Mouse (Mus musculus): Measurements from ENCODE around the gene Thnsl2. TPM values are rescaled to one million over a fixed set of nuclear protein-coding genes. Genes with fewer than 3 reads are reported as not detected.

Gene Thnsl2
- polyA plus RNA-seq, 2 experiments = 4.7 to 11.8 TPM

DNA sequence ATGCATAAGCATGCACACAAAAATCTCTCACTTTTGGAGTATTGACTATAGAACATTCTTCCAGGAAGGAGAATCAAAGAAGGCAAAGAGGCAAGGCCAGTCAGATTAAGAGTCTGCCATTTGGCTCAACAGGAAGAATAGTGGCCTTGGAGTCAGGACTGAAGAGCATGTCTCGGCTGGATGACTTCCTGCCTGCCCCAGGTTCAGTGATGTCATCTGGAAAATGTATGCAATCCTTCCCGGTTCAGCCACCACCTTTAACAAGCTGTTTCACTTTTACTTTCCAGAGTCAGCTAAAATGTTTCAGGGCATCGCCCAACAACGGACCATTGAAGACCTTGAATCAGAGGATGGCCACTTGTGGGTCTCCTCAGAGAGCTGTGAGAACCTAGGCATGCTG, 55.2 kb downstream of the Thnsl2 start:
- Histone ChIP-seq H3K27me3 (ENCODE audit: control insufficient read depth, insufficient read depth, low read length) (no peaks in the 10 kb centered on the region), H3K9me3 (ENCODE audit: control insufficient read depth, low read length) (no peaks in the 10 kb centered on the region), H3K27ac (no peak overlapping the region), H3K4me2 (ENCODE audit: low read depth) (no peak overlapping the region), H3K9ac (replicated peaks) (no peak overlapping the region), H3K36me3 (replicated peaks; ENCODE audit: control insufficient read depth, insufficient read depth, low read depth) (no peaks in the 10 kb centered on the region), H3K4me1 (replicated peaks; ENCODE audit: control insufficient read depth in 2 of 2, insufficient read depth in 2 of 2, low read length in 1 of 2) (no peaks in the 10 kb centered on the region), H3K4me3 (ENCODE audit: insufficient read depth in 1 of 2, low read depth in 2 of 2, low read length in 2 of 2) (no peak overlapping the region)
- ATAC-seq (ENCODE audit: insufficient read depth) = no peak
- DNase-seq (ENCODE audit: low read depth in 3 of 3, low spot score in 3 of 3) = no peak
- TF ChIP-seq CTCF (IDR thresholded peaks at IDR 0.05; ENCODE audit: low read depth) (no peak), EP300 (IDR thresholded peaks at IDR 0.05; ENCODE audit: low read depth) (no peak)
- 36% methylated on average over 4 of the region's 4 CpGs for WGBS (ENCODE audit: insufficient replicate concordance)

DNA sequence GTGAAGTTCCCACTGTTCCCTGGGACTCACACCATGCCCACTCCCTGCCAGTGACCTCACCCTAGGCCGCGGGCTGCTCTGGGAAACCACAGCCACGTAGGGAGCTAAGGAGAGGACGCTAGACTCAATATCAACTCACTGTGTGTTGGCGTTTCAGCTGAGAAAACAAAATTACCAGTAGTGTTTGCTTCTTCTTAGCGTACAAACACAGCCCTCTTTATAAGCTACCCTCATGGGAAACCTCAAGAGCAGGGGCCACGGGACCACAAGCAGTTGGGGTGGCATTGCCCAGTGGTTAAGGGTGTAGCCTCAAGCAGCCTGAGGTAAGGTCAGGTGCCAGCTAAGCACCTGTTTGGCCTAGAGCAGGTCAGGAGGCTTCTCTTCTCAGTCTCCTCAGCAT, 60.8 kb downstream of the Thnsl2 start:
- Histone ChIP-seq H3K9ac (replicated peaks) (no peak overlapping the region), H3K27ac (no peak overlapping the region), H3K36me3 (replicated peaks; ENCODE audit: control insufficient read depth, insufficient read depth, low read depth) (no peaks in the 10 kb centered on the region), H3K27me3 (ENCODE audit: control insufficient read depth, insufficient read depth, low read length) (no peaks in the 10 kb centered on the region), H3K4me2 (ENCODE audit: low read depth) (no peak overlapping the region), H3K4me1 (replicated peaks; ENCODE audit: control insufficient read depth in 2 of 2, insufficient read depth in 2 of 2, low read length in 1 of 2) (no peaks in the 10 kb centered on the region), H3K4me3 (ENCODE audit: insufficient read depth in 1 of 2, low read depth in 2 of 2, low read length in 2 of 2) (no peak overlapping the region), H3K9me3 (ENCODE audit: control insufficient read depth, low read length) (no peaks in the 10 kb centered on the region)
- TF ChIP-seq EP300 (IDR thresholded peaks at IDR 0.05; ENCODE audit: low read depth) = no peak
- no peak for TF ChIP-seq CTCF (IDR thresholded peaks at IDR 0.05; ENCODE audit: low read depth)
- ATAC-seq (ENCODE audit: insufficient read depth) (no peak), DNase-seq (ENCODE audit: low read depth in 3 of 3, low spot score in 3 of 3) (no peak)
- 61% methylated on average over 7 of the region's 7 CpGs for WGBS (ENCODE audit: insufficient replicate concordance)

GRCm38 (mm10) chr6:71082084-71082483, 62.2 kb downstream of the Thnsl2 start:
- H3K4me2 ChIP-seq (ENCODE audit: low read depth) = no peak overlapping the region
- ATAC-seq (ENCODE audit: insufficient read depth) = no peak
- no peaks in the 10 kb centered on the region for H3K4me1 ChIP-seq (replicated peaks; ENCODE audit: control insufficient read depth in 2 of 2, insufficient read depth in 2 of 2, low read length in 1 of 2)
- no peaks in the 10 kb centered on the region for H3K9me3 ChIP-seq (ENCODE audit: control insufficient read depth, low read length)
- H3K27ac ChIP-seq = no peak overlapping the region
- DNase-seq (ENCODE audit: low read depth in 3 of 3, low spot score in 3 of 3) = no peak
- no peaks in the 10 kb centered on the region for H3K27me3 ChIP-seq (ENCODE audit: control insufficient read depth, insufficient read depth, low read length)
- WGBS (ENCODE audit: insufficient replicate concordance) = 65% methylated on average over 11 of the region's 11 CpGs
- TF ChIP-seq CTCF (IDR thresholded peaks at IDR 0.05; ENCODE audit: low read depth) (no peak), EP300 (IDR thresholded peaks at IDR 0.05; ENCODE audit: low read depth) (no peak)
- no peaks in the 10 kb centered on the region for H3K36me3 ChIP-seq (replicated peaks; ENCODE audit: control insufficient read depth, insufficient read depth, low read depth)
- no peak overlapping the region for H3K4me3 ChIP-seq (ENCODE audit: insufficient read depth in 1 of 2, low read depth in 2 of 2, low read length in 2 of 2)
- no peak overlapping the region for H3K9ac ChIP-seq (replicated peaks)

DNA sequence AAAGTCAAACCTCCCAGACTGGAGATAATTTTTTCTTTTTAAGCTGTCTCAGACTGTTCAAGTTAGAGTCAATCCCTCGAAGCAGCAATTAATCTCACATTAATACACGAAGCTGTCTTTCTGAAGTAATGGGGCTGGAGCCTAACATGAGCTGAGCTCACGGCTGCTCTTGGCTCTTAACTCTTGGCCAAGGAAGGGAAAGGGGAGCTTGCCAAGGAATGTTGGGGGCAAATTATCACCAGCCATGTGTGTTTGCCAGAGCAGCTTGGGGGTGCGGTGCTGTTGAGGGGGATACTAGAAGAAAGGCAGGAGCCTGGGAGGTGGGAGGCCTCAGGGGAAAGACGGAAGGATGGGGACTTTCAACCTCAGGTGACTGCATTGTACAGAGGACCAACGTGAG, 63.0 kb downstream of the Thnsl2 start:
- H3K27ac ChIP-seq = no peak overlapping the region
- H3K36me3 ChIP-seq (replicated peaks; ENCODE audit: control insufficient read depth, insufficient read depth, low read depth) = no peaks in the 10 kb centered on the region
- H3K9ac ChIP-seq (replicated peaks) = no peak overlapping the region
- no peak overlapping the region for H3K4me3 ChIP-seq (ENCODE audit: insufficient read depth in 1 of 2, low read depth in 2 of 2, low read length in 2 of 2)
- DNase-seq (ENCODE audit: low read depth in 3 of 3, low spot score in 3 of 3) (no peak), ATAC-seq (ENCODE audit: insufficient read depth) (no peak)
- no peak for TF ChIP-seq EP300 (IDR thresholded peaks at IDR 0.05; ENCODE audit: low read depth)
- TF ChIP-seq CTCF (IDR thresholded peaks at IDR 0.05; ENCODE audit: low read depth) = no peak
- no peaks in the 10 kb centered on the region for H3K4me1 ChIP-seq (replicated peaks; ENCODE audit: control insufficient read depth in 2 of 2, insufficient read depth in 2 of 2, low read length in 1 of 2)
- no peaks in the 10 kb centered on the region for H3K9me3 ChIP-seq (ENCODE audit: control insufficient read depth, low read length)
- no peak overlapping the region for H3K4me2 ChIP-seq (ENCODE audit: low read depth)
- 65% methylated on average over 6 of the region's 6 CpGs for WGBS (ENCODE audit: insufficient replicate concordance)
- H3K27me3 ChIP-seq (ENCODE audit: control insufficient read depth, insufficient read depth, low read length) = no peaks in the 10 kb centered on the region

Other genes starting within 250 kb of the Thnsl2 start
- not detected in 2 replicates for gene Tex37, start 225.5 kb downstream of the Thnsl2 start, polyA plus RNA-seq (2012; rRNA removed)
- gene Tex37, start 225.5 kb downstream of the Thnsl2 start, polyA plus RNA-seq (2014; fragmentation: Nextera tagmentation; extraction: Ambion mirVana) = not detected in 2 replicates
- not detected in 2 replicates for gene Foxi3, start 187.9 kb downstream of the Thnsl2 start, polyA plus RNA-seq (2012; rRNA removed)
- gene Foxi3, start 187.9 kb downstream of the Thnsl2 start, polyA plus RNA-seq (2014; fragmentation: Nextera tagmentation; extraction: Ambion mirVana) = not detected in 2 replicates
- 84.6 and 179 TPM in 2 replicates for gene Fabp1, start 55.4 kb upstream of the Thnsl2 start, polyA plus RNA-seq (2012; rRNA removed)
- gene Fabp1, start 55.4 kb upstream of the Thnsl2 start, polyA plus RNA-seq (2014; fragmentation: Nextera tagmentation; extraction: Ambion mirVana) = 356 and 360 TPM in 2 replicates
- 7.6 and 11.1 TPM in 2 replicates for gene Krcc1, start 127.2 kb upstream of the Thnsl2 start, polyA plus RNA-seq (2012; rRNA removed)
- gene Krcc1, start 127.2 kb upstream of the Thnsl2 start, polyA plus RNA-seq (2014; fragmentation: Nextera tagmentation; extraction: Ambion mirVana) = 23.0 and 26.4 TPM in 2 replicates
- 0.04 and 0.08 TPM in 2 replicates for gene Smyd1, start 177.8 kb upstream of the Thnsl2 start, polyA plus RNA-seq (2012; rRNA removed)
- gene Smyd1, start 177.8 kb upstream of the Thnsl2 start, polyA plus RNA-seq (2014; fragmentation: Nextera tagmentation; extraction: Ambion mirVana) = 0.11 TPM in 1 of 2 replicates, not detected in the other
- not detected in 2 replicates for gene Cd8b1, start 178.3 kb upstream of the Thnsl2 start, polyA plus RNA-seq (2012; rRNA removed)
- gene Cd8b1, start 178.3 kb upstream of the Thnsl2 start, polyA plus RNA-seq (2014; fragmentation: Nextera tagmentation; extraction: Ambion mirVana) = not detected in 2 replicates
- gene Cd8a, start 229.0 kb upstream of the Thnsl2 start, polyA plus RNA-seq (2012; rRNA removed) = not detected in 2 replicates
- gene Cd8a, start 229.0 kb upstream of the Thnsl2 start, polyA plus RNA-seq (2014; fragmentation: Nextera tagmentation; extraction: Ambion mirVana) = not detected in 2 replicates